Mouse (Mus musculus) liver, adult 2 months (tissue): ENCODE results near the gene Clasrp. TPM values are rescaled to one million over a fixed set of nuclear protein-coding genes. Genes with fewer than 3 reads are reported as not detected.
A peak's percentile ranks its signal among the peaks of the same experiment; 100 is the strongest.

ENCODE experiments used
- DNase-seq: peaks from one replicate; pipeline ENCODE4 v3.0.0-alpha.2; 2011; ENCODE audit warnings: low read depth, low spot score; ENCODE audit errors: extremely low read depth
- H3K27ac ChIP-seq: fragments of 200-500 bp; replicated peaks from 2 replicates; pipeline ENCODE4 v1.5.1; 2012; ENCODE audit warnings: low read depth, mild to moderate bottlenecking, control low read depth, inconsistent platforms, low read length; ENCODE audit not compliant: insufficient read depth
- H3K27me3 ChIP-seq: fragments of 200-500 bp; 2 replicates; pipeline ENCODE4 v1.6.1; 2012; ENCODE audit warnings: mild to moderate bottlenecking, moderate library complexity, low read length, inconsistent platforms; ENCODE audit not compliant: control insufficient read depth, insufficient read depth
- H3K36me3 ChIP-seq: fragments of 200-500 bp; 2 replicates; pipeline ENCODE4 v1.6.1; 2012; ENCODE audit warnings: low read length, inconsistent platforms; ENCODE audit not compliant: control insufficient read depth, insufficient read depth
- H3K4me1 ChIP-seq: fragments of 200-500 bp; 2 replicates; pipeline ENCODE4 v1.6.1; 2011; ENCODE audit warnings: low read length; ENCODE audit not compliant: control insufficient read depth, insufficient read depth
- H3K4me3 ChIP-seq: fragments of 200-500 bp; 2 replicates; pipeline ENCODE4 v1.5.1; 2011; ENCODE audit warnings: low read depth, mild to moderate bottlenecking, control low read depth, low read length, moderate library complexity; ENCODE audit not compliant: insufficient read depth
- H3K79me2 ChIP-seq: fragments of 200-500 bp; 2 replicates; pipeline ENCODE4 v1.6.1; 2012; ENCODE audit warnings: inconsistent platforms, mild to moderate bottlenecking, low read length, moderate library complexity; ENCODE audit not compliant: control insufficient read depth, insufficient read depth
- H3K9ac ChIP-seq: fragments of 200-500 bp; 2 replicates; pipeline ENCODE4 v1.6.1; 2012; ENCODE audit warnings: low read depth, mild to moderate bottlenecking, control low read depth, inconsistent platforms, low read length
- CTCF ChIP-seq: fragments of 200-500 bp; IDR thresholded peaks from 2 replicates; pipeline ENCODE4 v1.5.1; 2011; ENCODE audit warnings: low read depth, low read length, control low read depth
- POLR2A ChIP-seq: fragments of 200-500 bp; IDR thresholded peaks from 2 replicates; pipeline ENCODE4 v1.6.1; 2011; ENCODE audit warnings: low read length, control low read depth; ENCODE audit not compliant: insufficient read depth; ENCODE audit errors: extremely low read depth
- WGBS: fragments of 180-500 bp; shearing (Covaris S2); methylation state at CpG from one replicate; pipeline ENCODE4 v1.1.7; 2018; 5-methylcytosine and 5-hydroxymethylcytosine counted together
- polyA plus RNA-seq: library from polyadenylated mRNA; depleted of rRNA; stranded (reverse); fragments of >200 nt; gene quantifications from 2 replicates; pipeline ENCODE4 v1.2.3, GENCODE M21; 2012
- total RNA-seq: library from RNA; depleted of rRNA; stranded (reverse); fragments of >200 nt; gene quantifications from 2 replicates; pipeline ENCODE4 v1.2.3, GENCODE M21; 2014

The Clasrp gene
- total and polyA plus RNA-seq, 2 experiments, result 5.3 to 24.8 TPM

DNA sequence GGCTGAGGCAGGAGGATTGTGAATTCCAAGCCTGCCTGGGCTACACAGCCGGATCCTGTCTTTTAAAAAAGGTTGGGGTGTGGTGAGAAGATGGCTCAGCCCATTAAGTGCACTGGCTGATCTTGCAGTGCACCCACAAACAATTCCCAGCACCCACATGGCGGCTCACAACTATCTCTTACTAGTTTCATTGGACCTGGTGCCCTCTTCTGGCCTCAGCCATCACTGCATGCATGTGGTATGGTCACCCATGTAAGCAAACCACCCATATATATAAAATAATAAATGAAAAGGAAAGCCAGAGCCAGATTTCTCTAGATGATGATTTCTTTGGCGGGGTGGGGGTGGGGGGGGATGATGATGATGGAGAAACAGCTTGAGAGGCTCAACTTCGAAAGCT is 39.8 kb downstream of the Clasrp start:
- no peak overlapping the region for H3K9ac ChIP-seq
- 97% methylated on average over 4 of the region's 4 CpGs for WGBS

DNA sequence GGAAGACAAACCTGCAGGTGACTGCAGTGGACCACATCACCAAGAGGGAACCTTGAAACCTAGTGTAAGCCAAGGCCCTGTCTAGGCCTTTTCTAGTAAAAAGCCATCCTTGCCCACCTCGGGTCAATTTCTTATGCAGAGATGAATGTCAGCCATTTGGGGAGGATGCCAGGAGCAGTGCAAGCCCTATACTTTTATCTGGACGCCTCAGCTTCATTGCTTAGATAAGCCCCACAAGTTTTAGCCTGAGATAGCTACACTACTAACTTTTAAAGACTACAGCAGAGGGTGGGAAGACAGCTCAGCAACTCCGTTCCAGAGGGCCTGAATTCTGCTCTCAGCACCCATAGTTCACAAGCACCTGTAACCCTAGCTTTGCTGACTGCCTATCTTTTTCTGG is 40.4 kb downstream of the Clasrp start:
- H3K27me3 ChIP-seq, result no peaks in the 10 kb centered on the region
- peaks cover 3% of the 10 kb centered on the region; the same call in 1 of the 2 replicates for H3K36me3 ChIP-seq
- no peak for TF ChIP-seq POLR2A
- TF ChIP-seq CTCF, result no peak
- no peak overlapping the region for H3K27ac ChIP-seq
- peaks cover 17% of the 10 kb centered on the region for H3K79me2 ChIP-seq
- H3K9ac ChIP-seq, result no peak overlapping the region
- DNase-seq, result no peak
- peaks cover 13% of the 10 kb centered on the region for H3K4me1 ChIP-seq
- 87% methylated on average over 3 of the region's 3 CpGs for WGBS
- H3K4me3 ChIP-seq, result no peak overlapping the region

More for the DNA sequence above, 39.8 kb downstream of the Clasrp start:
- Histone ChIP-seq H3K4me1 (peaks cover 8% of the 10 kb centered on the region), H3K79me2 (peaks cover 15% of the 10 kb centered on the region), H3K36me3 (peaks cover 3% of the 10 kb centered on the region; the same call in 1 of the 2 replicates), H3K27ac (no peak overlapping the region), H3K4me3 (no peak overlapping the region), H3K27me3 (no peaks in the 10 kb centered on the region)
- peak; percentile 30; the same call in 1 of the 2 replicates for TF ChIP-seq CTCF
- TF ChIP-seq POLR2A, result no peak
- DNase-seq, result no peak

DNA sequence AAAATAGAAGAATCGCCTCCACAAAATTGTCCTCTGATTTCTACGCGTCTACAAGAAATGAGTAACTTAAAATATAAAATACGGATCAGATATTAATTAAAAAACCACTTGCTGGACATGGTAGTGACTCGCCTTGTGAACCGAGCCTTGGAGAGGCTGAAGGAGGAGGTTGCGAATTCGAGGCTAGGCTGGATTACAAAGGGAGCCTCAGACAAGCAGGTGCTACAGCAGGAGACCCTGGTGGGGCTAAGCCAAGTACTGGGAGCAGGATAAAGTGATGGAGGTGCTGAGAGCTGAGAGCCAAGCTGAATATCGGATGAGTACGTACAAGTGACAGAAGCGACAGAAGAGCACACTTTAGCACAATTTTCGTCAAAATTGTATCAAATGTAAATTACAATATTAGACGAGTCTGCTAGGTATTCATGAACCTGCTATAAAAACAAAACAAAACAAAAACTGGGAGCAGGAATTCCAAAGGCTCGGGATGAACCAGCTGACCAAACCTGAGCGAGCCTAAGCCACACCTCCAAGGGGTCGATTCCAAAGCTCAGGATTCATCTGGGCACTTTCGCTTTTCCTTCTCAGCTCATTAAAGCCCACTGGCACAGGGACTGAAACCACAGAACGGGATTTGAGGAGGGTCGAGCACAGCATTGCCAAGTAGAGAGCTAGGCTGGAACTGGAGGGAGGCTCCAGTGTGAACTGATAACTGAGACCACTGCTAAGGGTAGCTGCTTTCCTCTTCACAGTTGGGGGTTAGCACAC is 41.5 kb downstream of the Clasrp start, which contains the start of gene Ppp1r37:
TSS of gene Ppp1r37 (minus strand) at position 434 of the 768 bp plus-strand sequence.
- Histone ChIP-seq H3K36me3 (peaks cover 3% of the 10 kb centered on the region; the same call in 1 of the 2 replicates), H3K27me3 (no peaks in the 10 kb centered on the region), H3K4me3 (peak within 1 kb of the TSS; percentile 95), H3K9ac (peak within 1 kb of the TSS; percentile 97), H3K27ac (peak within 1 kb of the TSS; percentile 81), H3K4me1 (peaks cover 20% of the 10 kb centered on the region), H3K79me2 (peaks cover 27% of the 10 kb centered on the region)
- under 1% methylated on average over 19 of the region's 19 CpGs for WGBS
- DNase-seq, result peak; percentile 75
- TF ChIP-seq CTCF, result no peak
- 0 out of 2 replicates have a peak, but pooled peaks have one; percentile 19 for TF ChIP-seq POLR2A

- peak overlapping the region; percentile 97 for H3K9ac ChIP-seq
- WGBS, result under 1% methylated on average over 102 of the region's 102 CpGs
- H3K27ac ChIP-seq, result peak overlapping the region; percentile 81
- H3K27me3 ChIP-seq, result no peaks in the 10 kb centered on the region
- peaks cover 3% of the 10 kb centered on the region; the same call in 1 of the 2 replicates for H3K36me3 ChIP-seq
- H3K79me2 ChIP-seq, result peaks cover 36% of the 10 kb centered on the region
- DNase-seq, result peak; percentile 83
- peak overlapping the region; percentile 95 for H3K4me3 ChIP-seq
- H3K4me1 ChIP-seq, result peaks cover 24% of the 10 kb centered on the region
- 0 out of 2 replicates have a peak, but pooled peaks have one; percentile 29 for TF ChIP-seq POLR2A
- TF ChIP-seq CTCF, result no peak
These were observed 42.3 kb downstream of the Clasrp start for GRCm38 (mm10) chr7:19561765-19562642.

GRCm38 (mm10) chr7:19561431-19561764 is 42.9 kb downstream of the Clasrp start:
- Histone ChIP-seq H3K27me3 (no peaks in the 10 kb centered on the region), H3K4me1 (peaks cover 26% of the 10 kb centered on the region), H3K4me3 (peak overlapping the region; percentile 95), H3K27ac (peak overlapping the region; percentile 81), H3K79me2 (peaks cover 42% of the 10 kb centered on the region), H3K36me3 (peaks cover 3% of the 10 kb centered on the region; the same call in 1 of the 2 replicates), H3K9ac (peak overlapping the region; percentile 97)
- WGBS, result under 1% methylated on average over 11 of the region's 11 CpGs
- DNase-seq, result peak; percentile 79
- no peak for TF ChIP-seq POLR2A
